Mouse (Mus musculus): ENCODE data around the gene Dhfr.

Gene Dhfr

DNA sequence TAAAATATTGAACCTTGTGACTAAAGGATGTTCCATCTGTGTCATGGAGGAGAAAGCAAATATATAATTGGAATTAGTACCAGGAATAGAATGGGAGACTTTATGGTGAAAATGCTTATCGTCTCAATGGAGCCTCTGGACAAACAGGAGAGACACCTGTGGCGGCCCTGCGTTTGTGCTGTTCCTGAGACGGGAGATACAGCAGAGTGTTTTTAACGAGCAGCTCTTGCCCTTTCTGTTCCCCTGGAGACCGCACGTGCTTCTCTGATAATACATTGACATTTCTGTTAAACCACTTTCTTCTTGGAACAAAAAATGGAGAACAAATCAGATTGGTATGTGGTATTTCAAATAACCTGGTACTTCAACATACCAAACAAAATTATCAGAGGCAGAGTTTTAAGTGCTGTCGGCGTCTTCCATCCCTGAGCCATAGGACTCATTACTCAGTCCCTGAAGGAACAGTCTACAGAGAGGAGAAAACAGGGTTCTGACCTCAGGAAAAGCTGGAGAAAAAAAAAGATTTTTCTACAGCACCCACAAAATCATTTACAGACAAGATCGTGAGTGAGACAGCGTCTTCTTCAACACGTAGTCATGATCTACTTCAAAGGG is 38.6 kb downstream of the Dhfr start:
- no peak for DNase-seq (ENCODE audit: low spot score)

DNA sequence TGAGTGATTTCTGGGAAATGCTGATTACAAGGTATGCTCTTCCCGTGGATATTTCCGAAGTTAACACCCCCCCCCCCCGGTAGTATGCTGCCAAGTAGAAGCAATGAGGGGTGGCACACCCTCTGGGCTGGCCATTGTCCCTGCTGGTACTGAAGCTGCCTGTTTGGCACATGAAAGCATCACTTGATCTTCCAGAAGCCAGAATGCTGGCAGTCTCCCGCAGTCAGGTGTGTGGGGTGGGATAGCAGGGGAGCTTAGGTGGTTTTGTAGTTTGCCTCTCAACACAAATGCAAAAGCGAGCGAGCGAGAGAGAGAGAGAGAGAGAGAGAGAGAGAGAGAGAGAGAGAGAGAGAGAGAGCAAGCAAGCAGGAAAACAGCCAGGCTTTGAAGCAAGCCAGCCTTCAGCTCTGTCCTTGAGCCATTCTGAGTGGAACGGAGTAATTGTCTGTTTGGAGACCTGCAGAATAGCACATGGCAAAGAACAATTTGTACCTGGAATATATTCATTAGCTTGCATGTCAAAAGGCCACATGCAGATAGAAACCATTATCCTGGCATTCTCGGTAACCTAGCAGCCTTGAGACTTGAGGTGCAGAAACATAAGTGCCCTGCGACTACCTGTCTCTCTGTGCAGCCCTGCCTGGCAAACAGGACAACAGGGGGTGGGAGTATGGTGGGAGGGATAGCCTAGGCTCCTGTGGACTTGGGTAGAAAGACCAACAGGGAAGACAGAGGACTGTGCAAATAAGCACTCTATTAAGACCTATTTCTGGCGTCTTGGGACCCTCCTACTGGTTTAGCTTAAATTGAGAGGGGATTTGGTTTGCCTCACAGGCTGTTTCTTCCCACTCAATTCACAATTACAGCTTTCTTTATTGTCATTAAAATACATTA is 44.2 kb downstream of the Dhfr start:
- no peak for DNase-seq (ENCODE audit: low spot score)

DNA sequence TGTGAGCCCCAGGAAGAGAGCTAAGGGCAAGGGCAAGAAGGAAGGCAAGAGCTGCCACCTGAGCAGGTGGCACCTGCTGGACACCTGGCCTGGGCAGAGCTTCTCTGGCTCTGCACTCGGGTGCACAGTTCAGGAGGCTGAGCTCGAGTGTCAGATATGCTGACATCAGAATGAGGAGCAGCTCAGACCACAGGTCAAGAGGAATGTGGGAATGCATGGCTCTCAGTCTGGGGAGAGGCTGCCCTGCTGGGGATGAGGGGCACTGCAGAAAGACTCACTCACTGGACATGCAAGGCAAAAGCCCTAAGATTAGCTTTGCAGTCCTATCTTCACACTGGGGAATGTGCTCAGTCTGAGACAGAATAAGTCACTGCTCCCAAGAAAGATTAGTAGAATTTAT is 47.5 kb downstream of the Dhfr start:
- DNase-seq (ENCODE audit: low spot score), result no peak

DNA sequence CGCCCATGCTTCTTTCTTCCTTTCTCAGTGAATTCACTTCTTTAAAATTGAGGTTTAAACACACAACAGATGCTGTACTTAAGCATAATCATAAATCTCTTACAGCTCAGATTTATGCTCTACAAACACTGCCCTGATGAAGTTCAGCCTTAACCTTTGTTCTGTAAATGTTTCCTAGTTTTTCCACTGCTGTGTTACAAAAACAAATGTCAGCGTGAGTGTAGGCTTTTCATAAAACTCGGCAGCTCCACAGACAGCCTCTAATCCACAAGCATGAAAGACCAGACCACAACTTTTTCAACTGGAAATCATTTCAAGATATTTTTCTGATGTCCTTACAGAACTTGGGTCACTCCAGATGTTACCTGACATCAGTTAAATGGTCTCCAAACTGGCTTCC is 49.0 kb downstream of the Dhfr start:
- no peak for DNase-seq (ENCODE audit: low spot score)

DNA sequence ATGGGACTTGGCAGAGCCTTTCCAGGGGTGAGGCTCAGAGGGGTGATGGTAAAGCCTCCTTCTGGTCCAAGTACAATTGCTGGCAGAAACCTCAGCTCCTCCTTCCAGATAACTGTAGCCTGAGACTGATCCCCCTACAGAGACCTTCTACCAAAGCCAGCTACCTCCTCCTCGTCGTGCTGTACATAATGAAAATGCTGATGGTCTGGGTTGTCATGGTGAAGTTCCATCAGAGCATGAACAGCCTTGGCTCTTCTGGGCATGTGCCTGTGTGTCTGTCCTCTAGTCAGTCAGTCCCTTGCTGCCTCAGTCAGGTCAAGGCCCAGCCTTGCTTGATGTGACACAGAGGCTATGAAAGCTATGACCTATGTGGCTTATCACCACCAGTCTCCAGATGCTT is 56.0 kb downstream of the Dhfr start:
- DNase-seq (ENCODE audit: low spot score), result no peak

DNA sequence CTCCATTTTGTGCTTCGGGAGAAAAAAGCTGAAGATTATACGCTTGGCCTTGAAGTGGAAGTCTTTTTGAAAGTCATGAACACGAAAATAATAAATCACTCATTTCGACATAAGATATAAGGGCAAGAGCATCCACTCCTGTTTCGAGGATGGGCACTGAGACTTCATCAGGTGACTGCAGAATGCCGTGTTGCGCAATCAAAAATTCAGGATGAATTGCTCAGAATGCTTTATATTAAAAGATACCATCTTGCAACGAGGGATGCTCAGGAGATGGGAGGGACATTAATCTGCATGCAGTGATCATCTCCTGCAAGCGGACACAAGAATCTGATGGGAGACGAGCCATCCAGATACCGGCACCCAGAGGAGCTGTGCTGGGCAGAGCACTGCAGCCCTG is 65.1 kb downstream of the Dhfr start:
- DNase-seq (ENCODE audit: low spot score), result no peak

DNA sequence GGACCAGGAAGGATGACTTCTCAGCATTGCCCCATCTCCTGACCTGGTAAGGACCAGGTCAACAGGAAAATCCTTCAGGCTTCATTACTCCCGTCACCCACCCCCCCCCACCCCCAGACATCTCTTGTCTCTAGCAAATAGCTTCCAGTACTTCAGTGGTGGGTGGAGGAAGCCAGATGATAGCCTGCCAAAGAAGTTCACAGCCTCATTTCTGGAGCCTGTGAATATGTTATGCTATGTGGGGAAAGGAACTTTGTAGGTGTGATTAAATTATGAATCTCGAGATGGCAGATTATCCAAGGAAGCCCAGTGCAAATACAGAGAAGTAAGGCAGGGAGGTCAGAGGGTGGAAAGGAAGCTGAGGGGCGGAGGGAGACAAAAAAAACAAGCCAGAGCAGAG is 69.2 kb downstream of the Dhfr start:
- DNase-seq (ENCODE audit: low spot score), result no peak

DNA sequence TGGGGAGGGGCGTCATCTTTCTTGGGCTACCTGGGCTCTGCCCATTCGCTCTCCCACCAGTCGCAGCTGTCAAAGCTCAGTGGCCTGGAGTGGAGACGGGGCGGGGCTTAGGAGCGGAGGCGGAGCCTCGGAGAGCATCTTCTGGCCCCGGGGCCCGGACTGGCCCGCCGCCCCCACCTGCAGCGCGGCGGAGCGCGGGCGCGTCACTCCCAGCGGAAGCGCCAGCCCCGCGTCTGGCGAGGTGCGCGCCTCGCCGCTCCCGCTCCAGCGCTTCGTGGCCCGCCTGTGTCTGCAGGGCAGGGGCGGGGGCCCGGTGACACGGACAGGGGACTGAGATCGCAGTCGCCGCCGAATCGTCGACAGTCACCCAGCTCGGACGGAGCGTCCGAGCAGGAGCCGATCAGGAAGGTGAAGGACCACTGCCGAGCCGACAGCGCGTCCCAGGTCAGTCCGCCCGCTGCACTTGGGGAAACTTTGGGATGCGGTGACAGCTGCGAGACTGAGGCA is 71.3 kb downstream of the Dhfr start, which contains the start of gene Ankrd34b:
Ankrd34b (plus strand) TSS at position 139 of the 507 bp plus-strand sequence.
- DNase-seq (ENCODE audit: low spot score), result peak; percentile 42

DNA sequence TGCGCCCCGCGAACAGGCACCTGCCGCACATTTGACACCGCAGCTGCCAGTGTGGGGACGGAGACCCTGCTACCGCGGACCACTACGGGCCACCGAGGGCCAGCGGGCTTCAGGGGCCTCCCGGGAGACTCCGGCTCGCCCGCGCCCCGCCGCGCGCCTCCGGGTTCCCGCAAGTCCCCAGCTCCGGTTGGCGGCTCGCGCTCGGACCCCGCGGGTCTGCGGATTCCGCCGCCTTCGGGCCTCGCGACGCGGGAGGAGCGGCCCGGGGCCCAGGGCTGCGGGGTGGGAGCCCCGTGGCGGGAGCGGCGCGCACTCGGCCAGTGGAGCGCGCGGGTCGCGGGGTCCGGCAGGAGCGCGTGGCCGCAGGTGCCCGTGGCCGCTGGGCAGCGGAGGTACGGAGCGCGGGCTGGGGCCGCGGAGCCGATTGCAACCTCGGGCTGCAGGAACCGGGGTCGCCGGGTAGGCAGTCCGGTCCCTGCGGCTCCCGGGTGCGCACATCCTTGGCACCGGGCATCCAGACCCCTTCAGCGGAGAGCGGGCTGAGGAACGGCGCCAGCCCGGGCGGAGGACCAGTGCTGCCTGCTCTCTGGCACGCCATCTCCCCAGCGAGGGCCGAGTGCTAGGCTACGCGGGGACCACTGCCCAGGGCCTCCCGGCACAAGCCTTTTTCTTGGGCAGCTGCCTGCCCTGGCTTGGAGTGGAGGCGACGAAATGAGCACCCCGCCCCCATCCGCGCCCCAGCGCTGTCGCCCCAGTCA is 71.9 kb downstream of the Dhfr start:
- DNase-seq (ENCODE audit: low spot score), result peak; percentile 5

DNA sequence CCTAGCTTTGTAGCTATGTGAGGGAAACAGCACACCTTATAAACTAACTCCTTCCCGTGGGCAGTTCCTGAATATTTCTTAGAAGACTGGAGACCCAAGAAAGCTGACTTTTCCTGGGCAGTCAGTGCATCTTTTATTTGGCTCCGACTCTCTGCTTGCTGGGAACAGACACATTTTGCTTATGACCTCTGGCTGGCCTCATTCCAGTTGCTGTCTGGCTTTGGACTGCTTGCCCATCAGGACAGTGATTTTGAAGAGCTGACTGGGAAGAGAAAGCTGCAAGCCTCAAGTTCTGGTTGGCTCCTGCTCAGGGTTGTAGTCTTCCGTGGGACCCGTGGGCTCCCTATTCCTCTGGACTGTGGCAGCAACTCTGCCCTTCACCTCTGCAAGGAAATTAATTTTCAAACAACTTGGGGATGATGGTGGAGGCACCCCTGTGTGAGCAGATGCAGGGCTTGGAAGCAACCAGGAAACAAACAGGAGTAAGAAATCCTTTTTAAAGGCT is 72.9 kb downstream of the Dhfr start:
- DNase-seq (ENCODE audit: low spot score), result no peak
